Mouse (Mus musculus): ENCODE measurements at regions not wholly inside any gene's neighbourhood (a gene's known extent, or its start where the extent isn't known, plus 50 kb on each side); places are given as distances from the start of the nearest gene placed in this dataset.
"Not testable (repeated sequence)": the region's sequence is repeated elsewhere in the genome, so short reads cannot be mapped to it uniquely, and the experiment has no call there.

DNA sequence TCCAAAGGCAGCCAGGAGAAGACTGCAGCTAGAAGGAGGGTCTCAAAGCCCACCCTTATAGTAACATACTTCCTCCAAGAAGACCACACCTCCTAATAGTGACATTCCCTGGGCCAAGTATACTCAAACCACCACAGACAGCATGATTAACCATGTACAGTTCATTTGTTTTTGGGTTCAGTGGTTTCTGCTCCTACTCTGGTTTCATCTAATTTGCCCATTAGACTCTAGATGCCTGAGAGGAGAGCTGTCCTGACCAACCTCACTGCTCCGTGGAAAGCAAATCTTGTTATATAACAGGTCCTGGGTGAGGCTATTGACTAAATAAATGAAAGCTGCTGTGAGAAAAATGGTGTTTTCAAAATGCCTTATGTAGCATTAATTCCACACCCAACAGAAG lies 272.2 kb downstream of the Hace1 start:
- CTCF ChIA-PET, result no interaction called here
- POLR2A ChIA-PET, result no interaction called here

DNA sequence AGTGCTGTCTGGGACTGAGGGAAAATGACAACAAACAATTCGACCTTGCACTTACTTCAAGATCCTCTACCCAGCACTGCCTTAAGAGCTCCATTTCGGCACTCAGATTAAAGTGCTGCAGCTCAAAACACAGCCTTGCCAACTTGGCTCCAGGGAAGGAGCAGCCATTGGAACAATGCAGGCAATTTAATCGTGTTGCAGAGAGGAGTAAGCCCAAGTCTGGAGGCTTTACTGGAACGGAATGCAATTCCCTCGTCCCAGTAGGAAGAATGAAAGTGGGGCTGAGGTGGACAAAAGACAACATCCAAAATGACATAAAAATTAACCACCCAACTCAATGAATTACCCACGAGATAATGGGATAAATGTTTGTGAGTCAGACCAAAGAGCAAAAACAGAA lies 273.0 kb downstream of the Hace1 start:
- ChIA-PET POLR2A (no interaction called here), CTCF (no interaction called here)

DNA sequence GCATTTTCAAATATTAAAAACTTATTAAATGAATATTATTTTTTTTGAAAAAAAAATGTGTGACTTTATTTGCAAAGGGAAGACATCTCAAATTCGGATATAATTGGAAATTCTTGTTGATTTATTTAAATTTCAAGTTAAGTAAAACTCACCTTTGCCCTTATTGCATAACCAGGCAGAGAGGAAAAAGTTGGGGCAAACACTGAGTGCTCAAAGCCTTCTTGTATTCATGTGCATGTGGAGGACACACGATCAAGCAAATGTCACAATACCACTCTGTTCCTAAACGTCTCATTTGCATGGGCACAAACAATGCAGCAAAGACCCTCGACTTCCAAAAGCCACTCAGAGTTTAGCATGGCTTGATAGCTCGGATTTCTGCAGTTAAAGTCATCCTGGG lies 275.1 kb downstream of the Hace1 start:
- POLR2A ChIA-PET, result interaction anchor here in 1 of 4 experiments (0.5 kb wide), 1 partner anchor 275 kb away, joined by 4 read pairs; the partner anchor contains the start of gene Hace1
- CTCF ChIA-PET, result no interaction called here

DNA sequence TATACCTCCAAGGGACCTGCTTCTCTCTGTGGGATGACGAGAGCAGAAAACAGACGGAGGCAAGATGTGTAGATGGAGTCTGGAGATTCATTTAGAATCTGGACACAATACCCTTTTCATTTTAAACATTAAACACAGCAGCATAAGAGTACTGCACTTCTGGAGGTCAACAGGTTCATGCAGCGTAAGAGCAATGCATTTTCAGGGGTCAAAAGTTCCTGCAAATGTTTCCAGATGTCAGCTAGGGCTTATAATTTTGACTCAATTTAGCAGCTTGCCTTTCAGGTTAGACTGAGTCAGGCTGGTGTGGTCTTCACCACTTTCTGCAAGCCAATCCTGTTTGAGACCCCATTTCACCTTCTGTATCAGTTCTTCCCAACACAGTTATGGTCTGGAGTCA lies 277.9 kb downstream of the Hace1 start:
- POLR2A ChIA-PET, result no interaction called here

DNA sequence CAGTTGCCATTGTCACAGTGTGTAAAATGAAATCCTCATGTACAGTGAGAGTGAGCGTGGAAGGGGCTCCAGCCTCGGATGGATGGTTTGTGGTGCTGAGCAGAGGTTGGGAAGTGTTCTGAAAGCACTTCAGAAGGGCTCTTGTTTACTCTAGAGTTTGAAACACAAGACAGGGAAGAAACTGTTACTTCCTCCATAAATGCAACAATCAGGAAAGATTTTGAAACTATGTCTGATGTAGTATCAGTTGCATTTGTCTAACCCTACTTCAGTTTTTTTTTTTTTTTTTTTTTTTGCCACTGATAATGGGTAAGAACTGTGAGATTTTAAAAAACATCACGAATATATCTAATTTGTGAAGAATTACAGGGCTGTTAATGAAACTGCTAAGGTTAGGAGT lies 281.5 kb downstream of the Hace1 start:
- ChIA-PET POLR2A (no interaction called here), CTCF (no interaction called here)

More for the DNA sequence above, 277.9 kb downstream of the Hace1 start:
- CTCF ChIA-PET, result no interaction called here

DNA sequence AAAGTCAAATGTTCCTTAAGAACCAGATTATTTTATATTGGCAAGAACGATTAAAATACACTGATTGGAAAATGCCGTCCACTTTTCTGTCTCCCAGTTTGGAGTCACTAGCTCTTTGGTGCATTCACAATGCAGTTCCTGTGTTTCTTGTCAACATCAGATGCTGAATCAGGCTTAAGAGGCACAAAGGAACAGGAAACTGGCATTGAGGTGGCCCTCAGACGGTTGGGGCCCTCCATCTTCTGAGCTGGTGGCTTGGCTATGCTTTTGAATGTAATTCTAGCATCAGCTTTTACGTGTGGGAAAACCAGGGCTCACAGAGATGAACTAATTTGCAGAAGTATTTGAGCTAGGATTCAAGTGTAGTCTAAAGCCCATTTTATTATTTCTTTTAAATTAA lies 282.3 kb downstream of the Hace1 start:
- ChIA-PET POLR2A (interaction anchor here in 1 of 4 experiments (0.7 kb wide), 1 partner anchor 227 kb away, joined by 4 read pairs; no protein-coding TSS in a partner anchor), CTCF (no interaction called here)

DNA sequence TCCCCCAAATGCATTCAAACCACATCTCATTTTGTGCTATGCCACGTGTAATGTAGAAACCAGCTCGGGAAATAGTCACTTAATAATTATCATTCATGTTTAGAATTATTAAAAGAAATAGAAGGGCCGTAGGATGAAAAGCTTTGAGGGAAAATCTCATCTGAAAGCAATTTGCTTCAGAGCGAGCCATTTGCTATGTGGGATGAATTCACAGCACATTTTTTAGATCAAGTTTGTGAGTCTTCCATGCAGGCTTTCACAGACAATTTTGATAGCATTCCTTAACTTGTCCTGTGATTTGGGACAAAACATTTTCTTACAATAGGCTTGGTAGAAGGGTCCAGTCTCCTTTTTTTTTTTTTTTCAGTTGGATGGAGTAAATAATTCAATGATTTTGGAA lies 283.1 kb downstream of the Hace1 start:
- POLR2A ChIA-PET, result interaction anchor here in 1 of 4 experiments (0.7 kb wide), 1 partner anchor 228 kb away, joined by 4 read pairs; no protein-coding TSS in a partner anchor
- CTCF ChIA-PET, result no interaction called here

DNA sequence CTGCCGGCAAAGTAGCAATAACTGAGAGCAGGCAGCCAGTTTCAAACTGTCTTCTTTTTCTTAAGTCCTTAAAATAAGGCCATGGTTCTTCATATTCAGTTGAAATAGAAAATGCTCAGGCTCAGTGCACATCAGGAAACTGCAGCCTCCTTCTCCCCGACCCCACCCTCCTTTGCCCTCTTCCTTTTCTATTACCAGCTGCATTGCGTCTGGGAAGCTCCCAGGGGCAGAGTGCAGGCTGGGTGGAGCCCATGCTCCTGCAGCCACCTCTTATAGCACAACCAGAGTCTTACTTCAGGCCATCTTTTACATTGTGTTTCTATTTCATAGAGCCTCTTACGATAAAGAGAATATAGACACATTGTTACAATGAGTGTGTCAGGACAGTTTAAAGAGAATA lies 288.2 kb downstream of the Hace1 start:
- ChIA-PET POLR2A (no interaction called here), CTCF (no interaction called here)

DNA sequence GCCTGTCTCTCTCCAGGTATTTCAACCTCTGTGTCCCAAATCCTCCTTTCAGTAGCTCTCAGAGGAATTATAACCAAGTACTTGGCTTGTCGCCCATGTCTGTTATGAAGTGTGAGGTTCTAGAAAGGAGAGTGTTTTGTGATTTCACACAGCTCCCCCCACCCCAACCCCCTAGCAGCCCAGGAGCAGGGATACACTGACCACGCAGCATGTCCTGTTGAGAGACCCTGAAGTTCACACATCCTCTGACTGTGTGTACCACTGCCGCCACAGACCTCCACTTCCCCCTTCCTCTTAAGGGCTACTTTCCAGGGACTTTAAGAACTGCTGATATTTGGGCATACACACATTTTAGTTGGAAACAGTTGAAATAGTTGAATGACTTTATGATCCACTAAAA lies 289.2 kb downstream of the Hace1 start:
- POLR2A ChIA-PET, result no interaction called here
- CTCF ChIA-PET, result no interaction called here

DNA sequence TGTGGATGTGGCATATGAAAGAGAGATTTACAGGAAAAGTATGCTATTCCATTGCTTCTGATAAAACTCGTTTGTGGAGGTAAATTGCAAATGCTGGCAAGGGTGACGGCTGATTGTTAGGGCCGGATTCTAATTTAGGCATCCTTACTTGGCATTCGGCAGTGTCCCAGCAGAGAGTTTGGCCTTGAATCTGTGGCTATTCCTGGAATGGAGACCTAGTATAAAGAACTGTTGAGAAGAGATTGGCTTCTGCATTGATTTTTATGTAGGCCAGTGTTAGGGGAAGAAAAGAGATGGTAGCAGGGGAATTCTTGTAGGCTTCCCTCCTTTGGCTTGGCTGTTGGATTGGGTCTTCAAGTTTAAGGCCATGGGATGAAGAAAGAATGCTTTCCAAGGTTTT lies 293.4 kb downstream of the Hace1 start:
- POLR2A ChIA-PET, result no interaction called here
- CTCF ChIA-PET, result no interaction called here

DNA sequence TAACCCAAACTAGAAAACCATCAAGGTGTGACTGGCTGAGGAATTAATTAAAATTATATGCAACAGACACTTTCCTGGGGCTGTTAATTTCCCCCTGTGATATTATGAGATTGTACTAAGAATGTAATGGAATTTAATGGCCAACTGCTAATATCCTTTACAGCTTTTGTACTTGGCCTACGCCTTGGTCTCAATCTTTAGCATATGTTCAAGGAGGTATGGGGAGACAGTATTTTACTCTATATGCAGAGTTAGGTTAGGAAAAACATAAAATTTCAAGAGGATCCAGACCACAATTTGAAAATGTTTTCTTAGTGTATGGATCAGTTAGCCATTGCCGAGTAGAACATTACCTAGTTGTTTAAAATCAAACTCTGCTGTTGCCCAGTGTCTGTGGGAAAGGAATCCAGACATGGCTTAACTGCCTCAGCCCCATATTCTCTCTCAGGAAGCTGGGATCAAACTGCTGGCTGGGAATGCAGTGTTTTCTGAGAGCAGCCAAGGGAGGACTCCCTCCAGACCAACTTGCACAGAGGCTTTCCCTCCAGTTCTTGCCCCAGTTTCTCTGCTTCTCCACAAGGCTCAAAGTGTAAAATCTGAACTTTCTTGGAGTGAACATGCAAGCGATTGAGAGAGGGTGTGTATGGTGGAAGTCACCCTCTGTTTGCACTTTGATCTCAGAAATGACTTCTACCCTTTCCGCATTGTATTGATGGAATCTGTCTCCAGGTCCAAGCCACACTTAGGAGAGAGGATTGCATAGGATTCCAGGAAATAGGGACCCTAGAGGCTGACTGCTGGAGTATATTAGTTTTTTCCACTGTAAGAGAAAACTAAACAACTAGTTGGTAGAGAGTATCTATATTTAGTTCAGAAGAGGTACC lies 294.6 kb downstream of the Hace1 start:
- ChIA-PET CTCF (no interaction called here), POLR2A (no interaction called here)

DNA sequence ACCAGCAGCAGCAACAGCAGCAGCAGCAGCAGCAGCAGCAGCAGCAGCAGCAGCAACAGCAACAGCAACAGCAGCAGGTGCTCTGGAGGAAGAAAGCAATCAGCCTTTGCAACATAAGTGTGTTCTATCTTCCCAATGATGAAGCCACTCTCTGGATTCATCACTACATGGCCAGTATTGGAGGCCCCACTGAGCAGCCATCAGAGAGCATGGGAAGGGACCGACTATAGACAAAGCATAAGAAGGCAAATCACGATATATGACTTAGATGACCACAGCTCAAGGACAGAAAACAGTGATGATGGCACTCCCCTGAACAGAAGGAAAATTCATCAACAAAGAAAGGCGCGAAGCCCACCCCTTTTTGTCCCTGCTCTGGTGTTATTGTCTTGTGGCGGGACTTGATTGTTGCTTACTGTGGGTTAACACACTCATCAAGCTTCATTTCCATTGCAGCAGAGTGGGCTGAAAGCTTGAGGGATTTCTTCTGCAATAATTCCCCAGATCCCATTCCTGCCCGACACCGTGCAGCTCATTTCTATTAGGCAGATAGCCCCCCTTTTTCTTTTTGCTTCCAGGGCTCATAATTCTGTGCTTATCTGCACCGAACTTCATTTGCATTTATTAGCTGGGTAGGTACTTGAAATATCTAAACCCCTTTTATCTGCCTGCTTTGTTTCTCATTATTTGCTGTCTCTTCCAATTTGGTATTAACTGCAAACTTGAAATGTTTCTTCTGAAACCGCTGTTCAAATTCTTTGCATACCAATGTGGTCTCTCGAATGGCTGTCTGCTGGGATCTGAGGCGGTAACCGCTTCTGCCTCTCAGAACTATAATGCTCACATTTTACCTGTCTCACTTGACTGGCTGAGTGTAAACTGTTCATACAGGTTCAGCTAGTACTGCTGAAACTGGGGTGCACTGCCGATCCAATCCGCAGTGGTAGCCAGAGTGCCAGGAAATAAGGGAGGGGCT lies 296.5 kb downstream of the Hace1 start:
- ChIA-PET POLR2A (interaction anchor here in 1 of 4 experiments (0.7 kb wide), 1 partner anchor 598 kb away, joined by 4 read pairs; no protein-coding TSS in a partner anchor), CTCF (no interaction called here)

DNA sequence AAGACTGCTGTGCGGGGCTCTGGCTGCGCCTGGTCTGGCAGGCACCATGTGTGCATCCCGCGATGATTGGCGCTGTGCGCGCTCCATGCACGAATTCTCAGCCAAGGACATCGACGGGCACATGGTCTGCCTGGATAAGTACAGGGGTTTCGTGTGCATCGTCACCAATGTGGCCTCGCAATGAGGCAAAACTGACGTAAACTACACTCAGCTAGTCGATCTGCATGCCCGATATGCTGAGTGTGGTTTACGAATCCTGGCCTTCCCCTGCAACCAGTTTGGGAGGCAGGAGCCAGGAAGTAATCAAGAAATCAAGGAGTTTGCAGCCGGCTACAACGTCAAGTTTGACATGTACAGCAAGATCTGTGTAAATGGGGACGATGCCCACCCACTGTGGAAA lies 297.7 kb downstream of the Hace1 start:
- CTCF ChIA-PET, POLR2A ChIA-PET: not testable (repeated sequence)

DNA sequence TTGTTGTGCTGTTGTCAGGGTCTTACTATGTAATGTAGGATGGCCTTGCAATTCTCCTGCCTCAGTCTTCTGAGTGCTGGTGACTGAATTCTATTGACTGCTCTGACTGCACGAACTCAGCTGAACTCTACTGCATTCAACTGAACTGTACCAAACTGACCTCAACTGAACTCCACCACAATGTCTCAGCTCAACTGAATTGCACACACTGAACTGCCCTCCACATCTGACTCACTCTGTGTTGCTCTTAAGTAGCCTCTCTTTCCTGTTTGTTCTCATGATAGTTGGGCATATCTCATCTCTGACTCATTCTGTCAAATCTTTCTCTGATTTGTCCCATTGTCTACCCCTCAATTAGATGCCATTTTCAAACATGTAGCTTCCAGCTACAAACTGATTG lies 306.1 kb downstream of the Hace1 start:
- POLR2A ChIA-PET, result no interaction called here
- CTCF ChIA-PET, result no interaction called here

DNA sequence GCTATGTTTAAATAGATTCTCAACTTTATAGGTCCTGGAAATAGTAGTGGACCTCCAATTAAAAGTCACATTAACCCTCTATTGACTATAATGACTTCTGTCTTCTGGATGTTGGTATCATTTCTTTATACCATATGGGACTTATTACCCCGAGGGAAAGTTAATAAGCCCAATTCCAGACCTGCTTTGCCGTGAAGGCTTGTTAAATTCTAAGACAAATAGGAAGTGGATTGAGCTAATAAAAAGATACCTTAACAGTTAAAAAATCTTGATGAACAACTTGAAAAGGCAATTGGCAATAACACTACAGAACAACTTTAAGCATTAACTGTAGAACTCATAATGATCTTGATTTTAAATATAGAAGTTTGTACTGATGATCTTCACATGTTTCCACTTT lies 309.0 kb downstream of the Hace1 start:
- ChIA-PET POLR2A (no interaction called here), CTCF (no interaction called here)

DNA sequence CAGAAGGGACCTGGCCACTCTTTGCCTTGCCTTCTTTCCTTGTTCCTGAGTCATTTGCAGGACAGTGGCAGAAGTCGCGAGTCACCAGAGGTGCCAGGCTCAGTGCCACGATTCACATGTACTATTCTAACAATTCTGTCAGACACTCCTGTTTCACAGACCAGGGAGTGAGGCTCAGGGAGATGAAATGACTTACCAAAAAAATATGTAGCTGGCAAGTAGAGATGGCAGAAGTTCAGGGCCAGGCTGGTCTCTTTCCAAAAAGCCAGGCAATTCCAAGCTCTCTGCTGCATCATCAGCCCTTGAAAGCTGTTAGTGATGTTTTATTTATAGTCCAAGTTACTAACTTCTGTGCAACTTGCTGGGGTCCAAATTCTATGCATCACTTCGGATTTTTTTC lies 311.2 kb downstream of the Hace1 start:
- CTCF ChIA-PET, result no interaction called here
- POLR2A ChIA-PET, result no interaction called here

DNA sequence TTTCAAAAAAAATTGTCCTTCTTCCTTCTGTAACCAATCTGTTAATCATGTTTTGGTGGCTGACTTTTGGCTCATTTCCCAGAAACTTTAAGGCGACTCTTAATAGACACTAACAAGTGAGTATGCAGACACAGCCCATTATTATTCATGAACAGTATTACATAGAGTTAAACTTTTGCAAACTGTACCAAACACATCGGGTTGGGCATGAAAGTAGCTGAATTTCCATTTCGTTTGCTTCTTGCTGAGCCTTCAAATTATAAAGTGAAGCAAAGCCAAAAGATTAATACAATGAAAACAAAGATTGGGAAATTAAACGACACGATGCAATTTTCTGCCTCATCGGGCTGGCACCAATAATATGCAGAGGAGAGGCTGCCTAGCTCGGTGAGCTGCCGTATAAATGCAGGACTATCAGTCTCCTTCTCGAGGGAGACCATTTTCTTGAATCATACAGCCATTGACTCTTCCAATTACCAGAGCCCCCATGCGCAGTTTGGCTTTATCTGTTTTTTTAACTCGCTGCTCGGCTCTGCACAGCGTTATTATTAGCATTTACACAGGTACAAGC lies 311.8 kb downstream of the Hace1 start:
- CTCF ChIA-PET, result no interaction called here
- POLR2A ChIA-PET, result no interaction called here

DNA sequence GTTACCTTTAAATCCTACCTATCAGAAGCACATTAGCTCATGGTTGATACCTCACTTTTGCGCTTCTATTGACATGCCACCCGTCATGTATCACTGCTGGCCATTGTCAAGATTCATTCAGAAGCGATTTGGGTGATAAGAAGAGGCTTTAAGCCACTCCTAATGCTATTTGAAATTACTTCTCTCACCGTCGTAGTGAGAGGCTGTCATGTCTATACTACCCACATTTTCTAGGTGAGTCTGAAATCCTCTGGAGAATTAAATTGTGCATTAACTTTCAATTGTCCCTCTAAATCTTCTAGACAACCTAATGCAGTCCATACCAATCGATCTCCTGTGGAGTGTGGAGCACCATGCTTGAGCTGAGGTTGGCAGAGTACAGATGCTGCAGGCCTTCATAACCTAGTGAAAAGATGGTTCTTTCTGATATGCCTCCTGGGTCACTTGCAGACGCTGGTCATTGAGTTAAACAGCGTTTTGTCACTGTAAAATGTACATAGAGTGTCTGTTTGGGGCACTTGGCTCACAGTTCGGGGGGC lies 312.5 kb downstream of the Hace1 start:
- POLR2A ChIA-PET, result no interaction called here
- CTCF ChIA-PET, result no interaction called here

DNA sequence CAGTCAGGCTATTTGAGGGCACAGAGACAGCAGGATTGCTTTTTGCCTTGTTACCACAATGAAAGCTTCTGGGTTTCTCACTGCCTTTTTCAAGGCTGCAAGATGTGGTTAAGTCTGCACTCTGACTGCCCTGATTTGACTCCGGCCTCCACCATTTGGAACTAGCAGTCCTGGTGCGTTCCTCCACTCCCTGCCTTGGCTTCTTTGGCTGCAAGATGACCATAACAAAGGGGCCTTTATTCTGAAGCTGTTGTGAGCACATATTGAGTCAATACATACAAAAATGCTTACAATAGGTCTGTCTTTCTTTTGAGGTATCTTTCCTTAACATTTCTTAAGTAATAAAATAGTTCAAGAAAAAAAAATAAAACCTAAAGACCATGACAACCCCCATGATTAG lies 314.8 kb downstream of the Hace1 start:
- ChIA-PET CTCF (no interaction called here), POLR2A (no interaction called here)

All from embryonic stem cell, embryonic (primary cell).